Mouse (Mus musculus) lung, embryonic 14.5 days (tissue): ENCODE measurements around the gene Ripk1. TPM values are rescaled to one million over a fixed set of nuclear protein-coding genes. Genes with fewer than 3 reads are reported as not detected.
A peak's percentile ranks its signal among the peaks of the same experiment; 100 is the strongest.

ENCODE experiments used
- ATAC-seq: fragments of 200-750 bp; cut with Nextera tagmentation; 2 replicates; pipeline ENCODE4 v1.8.0; 2017; ENCODE audit warnings: mild to moderate bottlenecking, moderate TSS enrichment, moderate library complexity; ENCODE audit not compliant: insufficient read depth
- DNase-seq: peaks from one replicate; pipeline ENCODE4 v3.0.0-alpha.2; 2015
- H3K27ac ChIP-seq: fragments of 300-500 bp; sonication (generic); 2 replicates; pipeline ENCODE4 v1.5.1; 2014; ENCODE audit warnings: low read depth, mild to moderate bottlenecking, moderate library complexity
- H3K27me3 ChIP-seq: fragments of 300-500 bp; sonication (generic); 2 replicates; pipeline ENCODE4 v1.6.1; 2014; ENCODE audit warnings: low read length, control low read depth; ENCODE audit not compliant: insufficient read depth
- H3K36me3 ChIP-seq: fragments of 300-500 bp; sonication (generic); 2 replicates; pipeline ENCODE4 v1.6.1; 2014; ENCODE audit warnings: control low read depth; ENCODE audit not compliant: insufficient read depth
- H3K4me1 ChIP-seq: fragments of 300-500 bp; sonication (generic); 2 replicates; pipeline ENCODE4 v1.6.1; 2014; ENCODE audit warnings: antibody characterized with exemption, control low read depth; ENCODE audit not compliant: insufficient read depth
- H3K4me2 ChIP-seq: fragments of 300-500 bp; sonication (generic); 2 replicates; pipeline ENCODE4 v1.6.1; 2014; ENCODE audit warnings: mild to moderate bottlenecking
- H3K4me3 ChIP-seq: fragments of 300-500 bp; sonication (generic); 2 replicates; pipeline ENCODE4 v1.5.1; 2014; ENCODE audit warnings: low read depth, low read length
- H3K9ac ChIP-seq: fragments of 300-500 bp; sonication (generic); 2 replicates; pipeline ENCODE4 v1.6.1; 2014
- H3K9me3 ChIP-seq: fragments of 300-500 bp; sonication (generic); 2 replicates; pipeline ENCODE4 v1.6.1; 2016; ENCODE audit warnings: low read depth, low read length, control low read depth
- CTCF ChIP-seq: IDR thresholded peaks from 2 replicates; pipeline ENCODE4 v1.5.1; 2016; ENCODE audit warnings: antibody characterized with exemption, low read depth
- WGBS: fragments of 180-500 bp; shearing (Covaris S2); extraction: QIAGEN DNeasy Blood & Tissue Kit; methylation state at CpG from one replicate; pipeline ENCODE4 v1.1.7; 2014; 5-methylcytosine and 5-hydroxymethylcytosine counted together
- polyA plus RNA-seq: library from polyadenylated mRNA; unstranded; fragments of >200 nt; fragmentation: Nextera tagmentation; extraction: Ambion mirVana; gene quantifications from 2 replicates; pipeline ENCODE4 v1.2.1, GENCODE M21; 2014

The Ripk1 gene
- polyA plus RNA-seq, 1 experiment from 2014 or later: 23.9 TPM

- Histone ChIP-seq H3K4me3 (no peak overlapping the region), H3K36me3 (peaks cover 77% of the 10 kb centered on the region), H3K4me2 (no peak overlapping the region), H3K9ac (no peak overlapping the region), H3K27me3 (no peaks in the 10 kb centered on the region), H3K9me3 (no peaks in the 10 kb centered on the region), H3K4me1 (no peaks in the 10 kb centered on the region), H3K27ac (no peak overlapping the region)
- no peak for TF ChIP-seq CTCF
- DNase-seq: peak; percentile 25
- WGBS: 89% methylated on average over 9 of the region's 9 CpGs
- ATAC-seq: no peak
Measured at GRCm38 (mm10) chr13:34016927-34017569, 14.9 kb downstream of the Ripk1 start.

GRCm38 (mm10) chr13:34018521-34018920 is 16.4 kb downstream of the Ripk1 start:
- no peak for TF ChIP-seq CTCF
- ATAC-seq (no peak), DNase-seq (no peak)
- Histone ChIP-seq H3K27me3 (no peaks in the 10 kb centered on the region), H3K4me1 (no peaks in the 10 kb centered on the region), H3K4me2 (no peak overlapping the region), H3K36me3 (peaks cover 81% of the 10 kb centered on the region), H3K27ac (no peak overlapping the region), H3K9ac (no peak overlapping the region), H3K4me3 (no peak overlapping the region), H3K9me3 (no peaks in the 10 kb centered on the region)
- WGBS: 91% methylated on average over 1 of the region's 1 CpGs

GRCm38 (mm10) chr13:34021998-34022397 is 19.8 kb downstream of the Ripk1 start:
- Histone ChIP-seq H3K4me2 (no peak overlapping the region), H3K4me3 (no peak overlapping the region), H3K9me3 (no peaks in the 10 kb centered on the region), H3K9ac (no peak overlapping the region), H3K27ac (no peak overlapping the region), H3K36me3 (peaks cover 54% of the 10 kb centered on the region), H3K4me1 (no peaks in the 10 kb centered on the region), H3K27me3 (no peaks in the 10 kb centered on the region)
- no peak for TF ChIP-seq CTCF
- ATAC-seq: no peak
- 63% methylated on average over 2 of the region's 2 CpGs for WGBS
- no peak for DNase-seq

GRCm38 (mm10) chr13:34032041-34032440 is 29.9 kb downstream of the Ripk1 start:
- no peaks in the 10 kb centered on the region for H3K9me3 ChIP-seq
- no peak overlapping the region for H3K4me2 ChIP-seq
- no peak overlapping the region for H3K4me3 ChIP-seq
- no peak for TF ChIP-seq CTCF
- no peak overlapping the region for H3K27ac ChIP-seq
- 61% methylated on average over 2 of the region's 2 CpGs for WGBS
- no peak overlapping the region for H3K9ac ChIP-seq
- H3K4me1 ChIP-seq: no peaks in the 10 kb centered on the region
- DNase-seq (no peak), ATAC-seq (no peak)
- H3K36me3 ChIP-seq: peaks cover 45% of the 10 kb centered on the region
- no peaks in the 10 kb centered on the region for H3K27me3 ChIP-seq

GRCm38 (mm10) chr13:34035424-34035823 is 33.3 kb downstream of the Ripk1 start:
- Histone ChIP-seq H3K4me3 (no peak overlapping the region), H3K27me3 (no peaks in the 10 kb centered on the region), H3K4me1 (no peaks in the 10 kb centered on the region), H3K9me3 (no peaks in the 10 kb centered on the region), H3K27ac (no peak overlapping the region), H3K4me2 (no peak overlapping the region), H3K36me3 (peaks cover 29% of the 10 kb centered on the region), H3K9ac (no peak overlapping the region)
- TF ChIP-seq CTCF: no peak
- DNase-seq: no peak
- 61% methylated on average over 3 of the region's 3 CpGs for WGBS
- ATAC-seq: no peak

- no peaks in the 10 kb centered on the region for H3K9me3 ChIP-seq
- no peaks in the 10 kb centered on the region for H3K27me3 ChIP-seq
- peaks cover 22% of the 10 kb centered on the region for H3K36me3 ChIP-seq
- H3K4me1 ChIP-seq: no peaks in the 10 kb centered on the region
- DNase-seq (peak; percentile 39), ATAC-seq (peak; percentile 12; the same call in 1 of the 2 replicates)
- TF ChIP-seq CTCF: no peak
- H3K9ac ChIP-seq: no peak overlapping the region
- no peak overlapping the region for H3K4me3 ChIP-seq
- 0 out of 2 replicates have a peak overlapping the region, but pooled peaks have one; percentile 82 for H3K4me2 ChIP-seq
- peak overlapping the region; percentile 87 for H3K27ac ChIP-seq
- WGBS: 59% methylated on average over 5 of the region's 5 CpGs
Measured at GRCm38 (mm10) chr13:34036726-34037125, 34.6 kb downstream of the Ripk1 start.

- peaks cover 19% of the 10 kb centered on the region for H3K36me3 ChIP-seq
- no peak for TF ChIP-seq CTCF
- under 1% methylated on average over 37 of the region's 37 CpGs for WGBS
- DNase-seq (peak; percentile 97), ATAC-seq (peak; percentile 89)
- H3K4me3 ChIP-seq: peak within 1 kb of the TSS; percentile 73
- H3K27ac ChIP-seq: peak within 1 kb of the TSS; percentile 87
- no peaks in the 10 kb centered on the region for H3K27me3 ChIP-seq
- H3K4me1 ChIP-seq: no peaks in the 10 kb centered on the region
- peak within 1 kb of the TSS; percentile 82 for H3K4me2 ChIP-seq
- H3K9me3 ChIP-seq: no peaks in the 10 kb centered on the region
- H3K9ac ChIP-seq: peak within 1 kb of the TSS; percentile 90
Measured at GRCm38 (mm10) chr13:34037172-34038055, 35.3 kb downstream of the Ripk1 start, which contains the start of gene Bphl. Bphl (plus strand) TSS chr13:34037597.
